Mouse (Mus musculus): ENCODE results near the gene Timm8a2. TPM values are rescaled to one million over a fixed set of nuclear protein-coding genes. Genes with fewer than 3 reads are reported as not detected.

Gene Timm8a2
- total RNA-seq (2014; fragmentation: Nextera tagmentation), result not detected in 2 replicates
- not detected in 2 replicates for total RNA-seq (2017)

DNA sequence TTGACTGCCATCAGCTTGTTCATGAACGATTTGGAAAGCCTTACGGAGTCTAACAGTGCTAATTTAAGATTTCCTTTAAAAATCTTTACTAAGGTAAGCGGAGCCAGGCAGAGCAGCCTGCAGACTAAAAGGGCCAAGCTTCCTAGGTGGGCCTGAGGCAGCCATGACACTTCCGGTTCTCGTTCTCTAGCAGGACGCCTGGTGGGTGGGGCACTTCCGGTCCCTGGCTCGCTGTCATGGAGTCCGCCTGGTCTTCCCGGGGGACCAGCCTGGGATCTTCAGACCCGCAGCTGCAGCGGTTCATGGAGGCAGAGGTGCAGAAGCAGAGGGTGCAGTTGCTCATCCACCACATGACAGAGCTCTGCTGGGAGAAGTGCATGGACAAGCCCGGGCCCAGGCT, at the start of gene Timm8a2:
Gene Timm8a2 (plus strand): TSS at position 224 of the 400 bp plus-strand sequence.
- no peak for ATAC-seq (replicated peaks; ENCODE audit: poor library complexity, severe bottlenecking)

DNA sequence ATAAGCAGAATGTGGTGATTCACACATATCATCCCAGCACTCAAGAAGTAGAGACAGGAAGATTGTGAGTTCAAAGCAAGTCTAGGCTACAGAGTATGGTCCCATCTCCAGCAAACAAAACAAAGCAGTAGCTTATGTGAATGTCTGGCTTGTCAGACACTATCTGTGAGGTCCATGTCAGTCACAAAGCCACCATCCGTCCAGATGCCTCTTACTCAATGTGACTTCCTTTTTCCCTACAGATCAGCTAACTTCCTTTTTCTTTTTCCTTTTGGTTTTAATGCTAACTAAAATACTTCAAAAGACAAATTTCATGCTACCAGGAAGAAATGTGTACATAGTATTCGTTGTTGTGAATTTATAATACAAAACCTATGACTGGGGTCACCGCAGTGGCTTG, 49.0 kb upstream of the Timm8a2 start:
- peak; percentile 87 for ATAC-seq (replicated peaks; ENCODE audit: poor library complexity, severe bottlenecking)

DNA sequence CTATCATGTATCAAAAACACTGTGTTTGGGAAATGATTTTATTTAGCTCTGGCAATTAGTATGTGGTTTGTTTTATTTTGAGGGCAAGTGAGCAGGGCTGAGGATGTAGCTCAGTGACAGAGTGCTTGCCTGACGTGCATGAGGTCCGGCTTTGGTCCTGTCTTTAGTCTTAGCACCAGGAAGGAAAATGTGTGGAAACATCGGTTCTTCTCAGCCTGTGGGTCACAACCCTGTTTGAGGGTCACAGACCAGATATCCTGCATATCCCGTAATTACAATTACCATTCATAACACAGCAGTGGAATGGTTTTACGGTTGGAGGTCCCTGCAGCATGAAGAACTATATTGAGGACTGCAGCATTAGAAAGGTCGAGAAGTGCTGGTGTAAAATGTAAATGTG, 48.4 kb upstream of the Timm8a2 start:
- no peak for ATAC-seq (replicated peaks; ENCODE audit: poor library complexity, severe bottlenecking)

DNA sequence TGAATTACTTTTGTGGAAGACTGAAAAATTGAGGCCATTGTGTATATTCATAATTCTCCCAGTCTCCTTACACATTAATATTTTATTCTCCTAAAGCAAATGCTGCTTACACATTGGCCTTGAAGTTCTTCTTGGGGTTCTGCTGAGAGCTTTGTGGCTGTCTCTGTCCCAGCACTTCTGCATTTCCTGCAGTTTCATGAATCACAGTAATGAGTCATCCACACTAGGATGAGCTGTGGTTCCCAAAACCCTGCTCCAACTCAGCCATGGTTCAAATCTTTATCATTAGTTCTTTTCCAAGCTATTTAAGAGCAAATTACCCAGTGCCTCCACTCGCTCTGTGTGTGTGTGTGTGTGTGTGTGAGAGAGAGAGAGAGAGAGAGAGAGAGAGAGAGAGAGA, 47.2 kb upstream of the Timm8a2 start:
- peak; percentile 79 for ATAC-seq (replicated peaks; ENCODE audit: poor library complexity, severe bottlenecking)

DNA sequence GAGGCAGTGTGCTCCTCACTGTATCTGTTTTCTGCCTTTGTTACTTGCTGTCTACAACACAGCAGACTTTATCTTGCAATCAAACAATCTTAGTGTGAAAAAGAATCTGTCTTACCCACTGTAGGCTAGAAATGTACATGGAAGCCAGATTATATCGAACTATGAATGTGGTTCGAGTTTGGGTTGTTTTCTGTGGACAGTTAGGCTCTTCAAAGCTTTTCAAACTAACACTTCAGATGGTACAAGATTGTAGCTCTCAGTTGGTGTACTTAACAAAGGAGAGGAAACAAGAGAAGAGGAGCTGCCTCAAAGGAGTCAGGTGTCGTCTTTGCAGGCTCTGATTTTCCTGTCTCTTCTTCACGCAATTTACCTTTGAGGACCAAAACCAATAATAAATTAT, 46.8 kb upstream of the Timm8a2 start:
- no peak for ATAC-seq (replicated peaks; ENCODE audit: poor library complexity, severe bottlenecking)

DNA sequence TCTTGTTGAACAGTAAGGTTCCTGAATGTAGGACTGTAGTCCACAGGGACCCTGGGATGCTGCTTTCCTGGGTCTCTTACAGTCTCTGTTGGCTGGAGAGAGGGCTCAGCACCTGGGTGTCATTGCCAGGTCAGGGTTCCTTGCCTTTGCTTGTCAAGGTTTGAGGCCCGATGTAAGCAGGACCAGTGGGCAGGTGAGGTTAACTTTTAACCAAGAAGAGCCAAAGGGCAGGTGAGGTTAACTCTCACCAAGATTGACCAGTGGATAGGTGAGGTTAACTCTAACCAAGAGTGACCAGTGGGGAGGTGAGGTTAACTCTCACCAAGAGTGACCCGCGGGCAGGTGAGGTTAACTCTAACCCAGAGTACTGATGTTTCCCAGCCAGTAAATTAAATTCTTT, 45.1 kb upstream of the Timm8a2 start:
- no peak for ATAC-seq (replicated peaks; ENCODE audit: poor library complexity, severe bottlenecking)

DNA sequence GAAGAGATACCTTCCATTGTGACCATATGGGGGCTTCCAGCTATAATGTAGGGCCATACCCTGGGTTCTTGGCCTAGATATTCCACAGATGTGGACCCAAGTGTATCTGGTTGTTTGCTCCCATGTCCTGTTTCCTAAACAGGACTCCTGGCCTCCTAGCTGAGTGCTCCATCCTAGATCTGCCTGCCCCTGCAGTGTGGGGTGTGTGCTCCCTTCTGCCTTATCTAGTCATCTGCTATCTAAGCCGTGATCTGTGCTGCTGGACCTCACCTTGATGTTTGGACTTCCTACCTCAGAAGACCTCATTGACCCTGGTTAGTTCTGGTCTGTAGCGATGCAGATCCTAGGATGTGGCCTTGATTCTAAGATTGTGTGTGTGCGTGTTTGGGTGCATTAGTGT, 44.6 kb upstream of the Timm8a2 start:
- no peak for ATAC-seq (replicated peaks; ENCODE audit: poor library complexity, severe bottlenecking)

DNA sequence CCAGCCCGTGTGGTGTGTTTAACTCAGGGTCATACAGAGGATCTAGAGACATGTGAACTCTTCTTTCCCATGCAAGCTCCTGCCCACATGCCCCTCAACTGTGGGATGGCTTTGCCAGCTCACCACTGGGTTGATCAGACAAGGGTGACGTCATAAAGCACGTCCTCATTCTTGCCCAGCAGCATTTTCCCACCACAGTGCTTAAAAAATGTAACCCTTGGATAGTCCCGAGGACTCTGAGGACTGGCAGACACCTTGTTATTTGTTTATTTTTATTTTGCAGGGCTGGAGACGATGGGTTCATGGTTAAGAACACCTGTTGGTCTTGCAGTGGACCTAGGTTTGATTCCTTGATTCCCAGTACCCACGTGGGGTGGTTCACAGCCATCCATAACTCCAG, 43.6 kb upstream of the Timm8a2 start:
- no peak for ATAC-seq (replicated peaks; ENCODE audit: poor library complexity, severe bottlenecking)

DNA sequence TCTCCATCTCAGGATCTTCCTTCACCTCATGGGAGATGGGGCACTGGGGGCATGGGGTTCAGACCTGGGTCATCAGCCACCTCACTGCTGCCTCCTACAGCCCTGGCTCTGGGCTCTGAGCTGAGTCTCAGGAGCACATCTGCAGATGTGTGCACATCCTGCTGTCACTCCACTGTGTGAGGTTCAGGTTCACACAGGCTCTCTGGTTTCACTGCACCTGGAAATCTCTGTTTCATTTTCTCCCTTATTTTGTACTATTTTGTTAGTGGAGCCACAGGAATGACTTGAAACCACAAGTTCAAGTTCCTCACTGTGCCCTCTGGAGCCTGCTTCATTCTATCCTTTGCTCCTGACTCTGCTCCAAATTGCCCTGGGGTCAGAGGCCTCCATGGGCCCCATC, 42.6 kb upstream of the Timm8a2 start:
- no peak for ATAC-seq (replicated peaks; ENCODE audit: poor library complexity, severe bottlenecking)

DNA sequence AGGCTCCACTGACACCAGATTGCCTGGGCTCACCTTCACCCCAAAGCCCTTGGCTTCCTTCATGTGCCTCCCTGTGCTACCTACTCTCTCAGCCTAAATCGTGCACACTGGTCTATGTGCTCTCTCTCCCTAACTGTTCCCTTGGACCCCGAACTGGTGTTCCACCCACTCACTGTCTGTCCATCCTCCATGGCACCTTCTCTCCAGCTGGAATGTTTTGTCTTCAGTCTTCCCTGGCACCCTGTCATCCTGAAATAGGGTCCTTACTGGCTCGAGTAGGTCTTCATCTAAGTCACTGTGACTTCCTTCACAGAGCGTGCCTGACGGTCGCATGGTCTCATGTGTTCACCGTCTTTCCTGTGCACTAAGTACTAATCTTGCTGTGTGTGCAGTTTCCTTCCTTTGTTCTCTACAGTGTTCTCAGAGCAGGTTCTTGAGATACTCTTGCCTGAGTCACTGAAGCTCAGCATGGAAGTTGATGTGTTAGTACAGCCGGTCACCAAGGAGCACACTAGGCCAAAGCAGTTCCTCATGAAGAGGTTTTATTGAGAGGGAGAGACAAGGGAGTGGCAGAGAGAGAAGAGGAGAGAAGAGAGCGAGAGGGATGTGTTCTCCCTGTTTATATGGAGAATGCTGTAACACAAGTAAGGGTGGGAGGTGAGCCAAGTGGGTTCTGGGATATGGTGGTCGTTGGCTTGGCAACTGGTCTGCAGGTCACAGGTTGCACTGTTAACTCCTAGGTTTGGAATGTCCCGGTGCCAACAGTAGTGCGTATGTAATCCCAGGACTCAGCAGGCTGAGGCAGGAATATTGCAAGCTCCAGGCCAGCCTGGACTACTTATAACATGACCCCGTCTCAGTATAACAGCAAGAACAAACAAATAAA, 41.8 kb upstream of the Timm8a2 start:
- ATAC-seq (replicated peaks; ENCODE audit: poor library complexity, severe bottlenecking), result no peak

DNA sequence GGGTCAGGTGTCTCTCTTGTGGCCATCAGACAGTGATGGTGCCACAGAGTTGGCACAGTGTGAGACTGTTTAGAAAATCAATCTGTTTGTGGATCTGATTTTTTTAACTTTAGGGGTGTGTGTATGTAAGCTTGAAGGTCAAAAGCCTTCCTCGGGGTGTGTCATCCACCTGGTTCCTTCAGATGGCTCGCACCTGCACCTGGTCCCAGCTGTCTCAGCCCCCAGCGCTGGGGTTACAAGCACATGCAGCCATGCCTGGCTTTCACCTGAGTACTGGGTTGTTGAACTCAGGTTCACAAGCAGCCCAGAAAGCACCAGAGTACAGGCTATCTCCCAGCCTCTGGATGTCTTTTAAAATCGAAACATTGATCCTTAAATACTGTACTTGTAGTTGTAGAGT, 40.9 kb upstream of the Timm8a2 start:
- no peak for ATAC-seq (replicated peaks; ENCODE audit: poor library complexity, severe bottlenecking)

DNA sequence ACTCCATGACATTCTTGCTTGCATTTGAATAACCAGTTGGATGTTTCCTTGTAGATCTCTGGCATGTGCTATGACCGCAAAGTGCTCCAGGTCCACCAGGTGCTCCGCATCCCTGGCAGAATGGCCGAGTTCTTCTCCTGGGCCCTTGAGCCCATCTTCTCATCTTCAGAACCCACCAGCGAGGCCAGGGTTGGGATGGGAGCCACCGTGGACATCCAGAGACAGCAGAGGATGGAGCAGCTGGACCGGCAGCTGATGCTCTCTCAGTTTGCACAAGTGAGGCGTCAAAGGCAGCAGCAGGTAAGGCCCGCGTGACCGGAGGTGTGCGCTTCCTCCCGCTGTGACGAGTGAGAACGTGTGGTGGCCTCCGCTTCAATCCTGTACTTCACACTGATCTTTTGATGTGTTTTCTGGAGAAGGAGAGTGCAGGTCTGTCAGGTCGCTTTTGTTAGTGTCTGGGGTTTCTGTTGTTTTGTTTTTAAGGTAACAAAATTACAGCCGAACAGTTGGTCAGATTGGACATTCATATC, 40.2 kb upstream of the Timm8a2 start:
- ATAC-seq (replicated peaks; ENCODE audit: poor library complexity, severe bottlenecking), result no peak

DNA sequence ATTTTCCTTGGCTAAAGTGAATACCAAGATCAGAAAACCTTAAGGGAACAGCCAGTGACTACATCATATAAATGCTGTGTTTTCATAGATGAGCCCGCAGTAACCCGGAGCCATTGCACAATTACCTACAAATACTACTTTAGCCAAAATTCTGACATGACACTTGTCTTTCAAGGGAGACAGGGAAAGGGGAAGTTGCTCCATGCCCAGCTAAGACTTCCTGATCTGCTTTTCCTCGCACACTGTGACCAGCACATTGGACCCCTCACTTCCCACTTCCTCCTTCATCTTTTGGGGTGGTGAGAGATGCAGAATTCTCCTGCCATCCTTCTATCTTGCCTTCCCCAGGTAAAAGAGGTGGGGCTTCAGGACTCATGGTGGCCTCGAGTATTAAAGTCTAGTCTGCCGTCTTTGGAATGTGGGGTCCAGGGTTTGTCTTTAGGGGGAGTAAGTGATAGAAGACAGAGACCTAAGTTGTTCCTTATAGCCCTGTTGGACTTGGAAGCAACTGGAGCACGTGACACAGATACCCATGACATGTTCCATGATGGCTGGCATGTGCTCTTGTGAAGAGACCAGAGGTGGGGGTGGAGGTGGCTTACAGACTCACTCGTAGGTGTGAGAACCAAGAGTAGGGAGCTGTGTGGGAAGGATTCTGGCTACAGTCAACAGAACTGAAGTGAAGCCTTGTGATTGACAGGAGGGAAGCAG, 39.5 kb upstream of the Timm8a2 start:
- peak; percentile 86 for ATAC-seq (replicated peaks; ENCODE audit: poor library complexity, severe bottlenecking)

DNA sequence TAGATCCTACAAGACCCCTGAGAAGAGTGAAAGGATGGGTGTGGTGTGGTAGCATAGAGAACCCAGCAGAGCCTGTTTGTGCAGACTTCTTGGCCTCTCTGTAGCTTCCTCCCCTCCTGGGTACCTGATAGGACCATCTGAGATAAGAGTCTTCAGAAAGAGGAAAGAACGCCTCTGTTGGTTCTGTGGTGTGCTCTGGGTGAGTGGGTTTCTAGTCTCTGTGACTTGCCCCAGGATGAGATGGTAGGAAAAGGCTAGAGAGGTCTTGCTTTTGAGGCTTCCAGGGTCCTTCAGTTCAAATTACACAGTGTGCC, 39.0 kb upstream of the Timm8a2 start:
- ATAC-seq (replicated peaks; ENCODE audit: poor library complexity, severe bottlenecking), result no peak

DNA sequence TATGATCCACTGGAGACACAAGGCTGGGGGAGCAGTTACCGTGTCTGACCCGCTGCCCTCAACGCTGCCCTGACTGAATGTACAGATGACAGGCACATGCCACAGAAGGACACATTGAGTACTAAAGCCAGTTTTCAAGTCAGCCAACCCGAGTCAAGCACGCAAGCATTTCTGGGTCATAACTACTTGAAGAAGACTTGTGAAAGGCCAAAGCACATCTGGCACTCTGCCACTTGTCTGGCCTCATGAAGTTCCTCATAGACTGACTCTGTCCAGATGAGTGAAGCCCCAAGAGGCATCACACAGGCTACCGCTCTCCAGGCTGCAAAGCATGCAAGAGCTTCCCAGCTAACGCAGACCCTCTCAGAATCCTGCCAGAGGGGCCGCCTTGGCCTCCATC, 37.7 kb upstream of the Timm8a2 start:
- ATAC-seq (replicated peaks; ENCODE audit: poor library complexity, severe bottlenecking), result peak; percentile 49

DNA sequence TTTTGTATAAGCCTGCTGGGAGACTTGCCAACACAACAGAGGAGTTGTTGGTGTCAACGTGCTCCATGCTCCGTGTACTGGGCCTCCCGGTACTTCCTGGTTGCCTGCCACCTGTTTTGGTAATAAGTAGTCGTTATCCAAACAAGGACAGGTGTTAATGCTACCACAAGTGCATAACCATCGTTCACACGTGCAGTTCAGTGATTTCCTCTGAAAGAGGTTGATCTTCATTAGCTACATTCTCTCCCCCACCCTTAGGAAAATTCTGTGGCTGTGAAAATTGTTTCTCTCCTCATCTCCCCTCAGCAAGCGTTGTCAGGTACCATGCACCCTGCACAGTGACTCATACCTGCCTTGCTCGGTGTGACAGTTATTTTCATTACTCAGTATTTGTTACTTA, 35.0 kb upstream of the Timm8a2 start:
- no peak for ATAC-seq (replicated peaks; ENCODE audit: poor library complexity, severe bottlenecking)

DNA sequence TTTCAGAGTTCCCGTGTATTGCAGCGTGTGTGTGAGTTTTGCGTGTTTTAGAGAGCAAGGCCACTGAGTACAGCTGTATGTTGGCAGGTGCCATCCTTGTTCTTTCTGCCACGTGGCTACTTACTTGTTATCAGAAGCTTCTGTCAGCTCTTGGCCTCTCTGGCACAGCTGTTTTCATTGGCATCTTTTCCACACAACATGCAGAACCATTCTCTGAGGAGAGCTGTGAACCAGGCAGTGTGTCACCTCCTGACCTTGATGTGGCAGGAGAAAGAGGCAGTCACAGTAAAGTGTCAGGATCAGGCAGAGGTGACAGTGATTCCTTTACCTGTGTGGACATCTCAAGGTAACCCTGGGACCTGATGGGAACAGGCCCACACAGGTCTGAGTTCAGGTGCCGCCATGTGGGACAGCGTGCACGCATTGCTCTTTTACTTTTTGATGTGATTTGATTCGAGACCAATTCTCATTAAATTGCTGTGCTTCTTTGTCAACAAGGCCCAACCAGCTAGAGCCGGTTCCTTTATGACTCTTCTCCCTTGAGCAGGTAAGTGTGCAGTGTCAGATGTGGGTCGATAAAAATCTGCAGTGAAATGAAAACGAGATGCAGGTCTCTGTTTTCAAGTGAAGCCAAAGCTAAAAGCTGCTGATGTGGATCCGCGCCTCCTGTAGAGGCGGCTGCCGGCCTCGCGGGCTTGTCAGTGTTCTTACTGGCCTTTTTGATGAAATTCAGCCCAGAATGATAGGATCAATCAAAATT, 33.9 kb upstream of the Timm8a2 start:
- ATAC-seq (replicated peaks; ENCODE audit: poor library complexity, severe bottlenecking), result no peak

DNA sequence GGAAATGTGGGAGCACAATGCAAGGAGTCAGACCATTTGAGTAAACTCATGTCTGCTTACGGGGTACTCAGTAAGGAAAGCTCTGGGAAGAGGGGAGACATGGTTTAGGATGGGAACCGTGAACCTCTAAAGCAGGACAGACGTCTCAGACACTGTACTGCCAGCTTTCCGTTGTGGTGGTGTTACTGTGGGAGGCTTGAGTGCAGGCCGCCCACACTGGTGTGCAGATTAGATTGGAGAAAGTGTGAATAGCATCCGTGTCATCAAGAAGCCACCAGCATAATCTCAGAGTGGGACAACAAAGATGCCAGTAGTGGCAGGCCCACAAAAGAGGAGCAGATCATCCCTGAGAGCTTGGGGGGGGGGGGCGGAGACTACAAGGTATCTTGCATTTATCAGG, 32.2 kb upstream of the Timm8a2 start:
- no peak for ATAC-seq (replicated peaks; ENCODE audit: poor library complexity, severe bottlenecking)

DNA sequence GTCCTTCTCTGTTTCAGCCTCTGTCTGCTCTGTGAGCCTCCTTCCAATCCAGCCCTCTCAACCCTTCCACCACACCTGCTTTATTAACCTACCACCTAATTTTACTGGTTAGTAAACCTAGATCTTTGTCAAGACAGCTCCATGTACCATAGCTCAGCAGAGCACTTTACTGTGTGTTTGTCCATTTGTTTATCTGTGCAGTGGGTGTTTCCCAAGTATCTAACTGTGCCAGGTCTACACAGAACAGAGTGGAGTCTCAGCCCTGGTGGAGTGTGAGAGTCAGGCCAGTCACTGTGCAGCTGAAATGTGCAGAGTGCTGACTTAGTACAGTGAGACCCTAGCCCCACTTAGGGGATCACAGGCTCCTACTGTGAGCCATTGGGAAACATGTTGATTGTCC, 30.7 kb upstream of the Timm8a2 start:
- ATAC-seq (replicated peaks; ENCODE audit: poor library complexity, severe bottlenecking), result no peak

DNA sequence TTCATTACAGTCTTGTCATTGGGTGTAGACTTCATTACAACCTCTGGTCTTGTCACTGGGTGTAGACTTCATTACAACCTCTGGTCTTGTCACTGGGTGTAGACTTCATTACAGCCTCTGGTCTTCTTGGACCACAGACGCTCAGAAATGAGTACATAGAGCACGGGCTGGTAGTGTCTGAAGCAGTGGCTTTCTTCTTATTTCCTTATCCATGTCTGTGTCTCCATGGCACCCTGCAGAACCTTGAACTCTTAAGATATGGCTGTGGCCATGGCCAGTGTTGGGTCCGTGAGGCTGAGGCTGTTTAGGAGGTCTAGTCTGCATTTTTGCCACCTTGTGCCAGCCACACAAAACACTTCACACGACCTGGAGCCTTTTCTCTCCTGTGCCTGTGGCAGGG, 26.2 kb upstream of the Timm8a2 start:
- ATAC-seq (replicated peaks; ENCODE audit: poor library complexity, severe bottlenecking), result no peak

DNA sequence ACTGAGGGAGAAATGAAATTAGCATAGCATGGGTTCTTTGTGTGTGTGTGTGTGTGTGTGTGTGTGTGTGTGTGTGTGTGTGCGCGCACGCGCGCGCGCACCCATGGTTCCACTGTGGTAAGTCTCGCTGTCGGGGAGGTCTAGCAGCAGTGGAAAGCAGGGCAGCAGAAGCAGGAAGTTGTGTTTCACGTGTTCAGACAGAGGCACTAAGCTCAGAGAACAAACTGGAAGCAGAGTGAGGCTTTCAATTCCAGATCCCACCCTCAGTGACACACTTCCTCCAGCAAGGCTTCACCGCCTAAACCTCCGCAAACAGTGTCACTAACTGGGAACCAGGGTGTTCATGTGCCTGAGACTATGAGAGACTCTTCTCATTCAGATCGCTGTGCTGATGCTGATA, 25.0 kb upstream of the Timm8a2 start:
- ATAC-seq (replicated peaks; ENCODE audit: poor library complexity, severe bottlenecking), result peak; percentile 76
